Mouse (Mus musculus): ENCODE data around the gene Hat1. TPM values are rescaled to one million over a fixed set of nuclear protein-coding genes. Genes with fewer than 3 reads are reported as not detected.

Gene Hat1
- total RNA-seq, 1 experiment, result 242 TPM

GRCm38 (mm10) chr2:71418760-71419280 lies 30.1 kb downstream of the Hat1 start:
- no peak overlapping the region for H3K27ac ChIP-seq (ENCODE audit: insufficient read depth, low read depth, low read length, poor library complexity, severe bottlenecking)
- in situ Hi-C loops (cut with MboI; ENCODE audit: low sequenced_read_pairs in 2 of 2, unreplicated experiment in 2 of 2), result no loop called here
- no peak overlapping the region for H3K4me3 ChIP-seq (ENCODE audit: insufficient read depth in 1 of 2, low read depth in 1 of 2, low read length in 2 of 2, poor library complexity in 1 of 2, severe bottlenecking in 1 of 2)
- peaks cover 21% of the 10 kb centered on the region for H3K36me3 ChIP-seq (ENCODE audit: control insufficient read depth, insufficient read depth, low read length, poor library complexity, severe bottlenecking)
- TF ChIP-seq MAFK (IDR thresholded peaks at IDR 0.05; ENCODE audit: insufficient read depth, low read depth, low read length) (no peak), CHD2 (IDR thresholded peaks at IDR 0.05; ENCODE audit: low read depth, low read length) (no peak), HCFC1 (IDR thresholded peaks at IDR 0.05; ENCODE audit: borderline replicate concordance, insufficient read depth, low read length) (no peak), ZC3H11A (IDR thresholded peaks at IDR 0.05; ENCODE audit: borderline replicate concordance, low read depth, low read length) (no peak), ZNF384 (IDR thresholded peaks at IDR 0.05; ENCODE audit: low read depth, low read length) (no peak)
- no peak for DNase-seq (ENCODE audit: low read depth, low spot score)
- H3K4me1 ChIP-seq (ENCODE audit: control insufficient read depth in 2 of 2, insufficient read depth in 2 of 2, low read length in 2 of 2, poor library complexity in 1 of 2), result no peaks in the 10 kb centered on the region
- no peaks in the 10 kb centered on the region for H3K9me3 ChIP-seq (ENCODE audit: control insufficient read depth, insufficient read depth, low read depth, low read length)
- no peak overlapping the region for H3K9ac ChIP-seq (ENCODE audit: insufficient read depth, low read depth, low read length, poor library complexity, severe bottlenecking)

- no peak overlapping the region for H3K4me3 ChIP-seq (ENCODE audit: insufficient read depth in 1 of 2, low read depth in 1 of 2, low read length in 2 of 2, poor library complexity in 1 of 2, severe bottlenecking in 1 of 2)
- in situ Hi-C loops (cut with MboI; ENCODE audit: low sequenced_read_pairs in 2 of 2, unreplicated experiment in 2 of 2), result no loop called here
- peaks cover 19% of the 10 kb centered on the region; the same call in 1 of the 2 replicates for H3K36me3 ChIP-seq (ENCODE audit: control insufficient read depth, insufficient read depth, low read length, poor library complexity, severe bottlenecking)
- H3K27ac ChIP-seq (ENCODE audit: insufficient read depth, low read depth, low read length, poor library complexity, severe bottlenecking), result no peak overlapping the region
- H3K9ac ChIP-seq (ENCODE audit: insufficient read depth, low read depth, low read length, poor library complexity, severe bottlenecking), result no peak overlapping the region
- H3K4me1 ChIP-seq (ENCODE audit: control insufficient read depth in 2 of 2, insufficient read depth in 2 of 2, low read length in 2 of 2, poor library complexity in 1 of 2), result no peaks in the 10 kb centered on the region
- DNase-seq (ENCODE audit: low read depth, low spot score), result no peak
- TF ChIP-seq ZNF384 (IDR thresholded peaks at IDR 0.05; ENCODE audit: low read depth, low read length) (no peak), CHD2 (IDR thresholded peaks at IDR 0.05; ENCODE audit: low read depth, low read length) (no peak), HCFC1 (IDR thresholded peaks at IDR 0.05; ENCODE audit: borderline replicate concordance, insufficient read depth, low read length) (no peak), MAFK (IDR thresholded peaks at IDR 0.05; ENCODE audit: insufficient read depth, low read depth, low read length) (no peak), ZC3H11A (IDR thresholded peaks at IDR 0.05; ENCODE audit: borderline replicate concordance, low read depth, low read length) (no peak)
- no peaks in the 10 kb centered on the region for H3K9me3 ChIP-seq (ENCODE audit: control insufficient read depth, insufficient read depth, low read depth, low read length)
Observed at GRCm38 (mm10) chr2:71419408-71419807, 30.6 kb downstream of the Hat1 start.

- Histone ChIP-seq H3K9ac (ENCODE audit: insufficient read depth, low read depth, low read length, poor library complexity, severe bottlenecking) (no peak overlapping the region), H3K9me3 (ENCODE audit: control insufficient read depth, insufficient read depth, low read depth, low read length) (no peaks in the 10 kb centered on the region), H3K36me3 (ENCODE audit: control insufficient read depth, insufficient read depth, low read length, poor library complexity, severe bottlenecking) (peaks cover 22% of the 10 kb centered on the region), H3K4me3 (ENCODE audit: insufficient read depth in 1 of 2, low read depth in 1 of 2, low read length in 2 of 2, poor library complexity in 1 of 2, severe bottlenecking in 1 of 2) (no peak overlapping the region), H3K27ac (ENCODE audit: insufficient read depth, low read depth, low read length, poor library complexity, severe bottlenecking) (no peak overlapping the region), H3K4me1 (ENCODE audit: control insufficient read depth in 2 of 2, insufficient read depth in 2 of 2, low read length in 2 of 2, poor library complexity in 1 of 2) (no peaks in the 10 kb centered on the region)
- no peak for DNase-seq (ENCODE audit: low read depth, low spot score)
- no peak for TF ChIP-seq ZNF384 (IDR thresholded peaks at IDR 0.05; ENCODE audit: low read depth, low read length)
- no peak for TF ChIP-seq HCFC1 (IDR thresholded peaks at IDR 0.05; ENCODE audit: borderline replicate concordance, insufficient read depth, low read length)
- TF ChIP-seq MAFK (IDR thresholded peaks at IDR 0.05; ENCODE audit: insufficient read depth, low read depth, low read length), result no peak
- no peak for TF ChIP-seq ZC3H11A (IDR thresholded peaks at IDR 0.05; ENCODE audit: borderline replicate concordance, low read depth, low read length)
- no peak for TF ChIP-seq CHD2 (IDR thresholded peaks at IDR 0.05; ENCODE audit: low read depth, low read length)
- in situ Hi-C loops (cut with MboI; ENCODE audit: low sequenced_read_pairs in 2 of 2, unreplicated experiment in 2 of 2), result no loop called here
Observed at GRCm38 (mm10) chr2:71420895-71421425, 32.2 kb downstream of the Hat1 start.

GRCm38 (mm10) chr2:71424545-71424944 lies 35.8 kb downstream of the Hat1 start:
- H3K27ac ChIP-seq (ENCODE audit: insufficient read depth, low read depth, low read length, poor library complexity, severe bottlenecking), result no peak overlapping the region
- peaks cover 27% of the 10 kb centered on the region for H3K36me3 ChIP-seq (ENCODE audit: control insufficient read depth, insufficient read depth, low read length, poor library complexity, severe bottlenecking)
- no peak overlapping the region for H3K9ac ChIP-seq (ENCODE audit: insufficient read depth, low read depth, low read length, poor library complexity, severe bottlenecking)
- in situ Hi-C loops (cut with MboI; ENCODE audit: low sequenced_read_pairs in 2 of 2, unreplicated experiment in 2 of 2), result no loop called here
- no peaks in the 10 kb centered on the region for H3K9me3 ChIP-seq (ENCODE audit: control insufficient read depth, insufficient read depth, low read depth, low read length)
- H3K4me3 ChIP-seq (ENCODE audit: insufficient read depth in 1 of 2, low read depth in 1 of 2, low read length in 2 of 2, poor library complexity in 1 of 2, severe bottlenecking in 1 of 2), result no peak overlapping the region
- no peak for TF ChIP-seq MAFK (IDR thresholded peaks at IDR 0.05; ENCODE audit: insufficient read depth, low read depth, low read length)
- TF ChIP-seq ZC3H11A (IDR thresholded peaks at IDR 0.05; ENCODE audit: borderline replicate concordance, low read depth, low read length), result no peak
- no peak for TF ChIP-seq HCFC1 (IDR thresholded peaks at IDR 0.05; ENCODE audit: borderline replicate concordance, insufficient read depth, low read length)
- no peak for TF ChIP-seq CHD2 (IDR thresholded peaks at IDR 0.05; ENCODE audit: low read depth, low read length)
- TF ChIP-seq ZNF384 (IDR thresholded peaks at IDR 0.05; ENCODE audit: low read depth, low read length), result no peak
- no peak for DNase-seq (ENCODE audit: low read depth, low spot score)
- no peaks in the 10 kb centered on the region for H3K4me1 ChIP-seq (ENCODE audit: control insufficient read depth in 2 of 2, insufficient read depth in 2 of 2, low read length in 2 of 2, poor library complexity in 1 of 2)
